Mouse (Mus musculus): ENCODE measurements around the gene Ebf1.

- TF ChIP-seq CTCF (IDR thresholded peaks at IDR 0.05) (no peak), EP300 (IDR thresholded peaks at IDR 0.05) (no peak)
Observed at GRCm38 (mm10) chr11:44897140-44897665, 280.1 kb downstream of the Ebf1 start.
